13 mouse cellular contexts compared by ENCODE assay signal in the genomic region with DNA sequence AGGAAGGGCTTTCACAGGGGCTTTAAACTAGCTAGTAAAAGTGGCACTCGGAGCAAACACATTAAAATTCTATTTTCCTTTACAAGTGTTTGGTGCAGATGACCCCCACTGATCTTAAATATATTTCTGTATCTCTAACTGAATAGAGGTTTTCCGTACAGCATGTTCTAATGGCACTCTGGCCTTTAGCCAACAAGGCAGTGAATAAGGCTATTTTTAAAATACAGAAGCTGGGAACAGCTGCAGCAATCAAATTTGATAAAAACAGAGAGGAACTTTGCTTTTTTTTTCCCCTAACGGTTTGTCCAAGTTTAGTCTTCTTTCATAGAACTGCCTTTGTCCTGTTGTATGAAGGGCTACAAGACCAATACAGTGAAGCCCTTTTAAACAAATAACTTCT.
DNase-seq lines count a peak whose midpoint lies in the region; ATAC-seq and TF ChIP-seq lines count a peak whose summit lies in the region.
"Had no signal": no experiment of that assay in that cellular context is flagged by ENCODE, and none has a peak within 500 bp of the region (broad histone marks: within the 10 kb centered on the region; RNA-seq: fewer than 3 reads in every experiment).

No protein-coding gene starts in this region.

- no peak for ATAC-seq in kidney, postnatal 0 days (replicated peaks; ENCODE audit: low FRiP score, low read depth)
- no peak for ATAC-seq in kidney, embryonic 15.5 days (replicated peaks; ENCODE audit: low FRiP score)
- peak; percentile 56 to 74; a peak in 3 of 4 replicates for ATAC-seq in hematopoietic stem cell, adult 5-6 weeks (replicated peaks in 1 of 2; ENCODE audit: insufficient read depth in 1 of 2, low FRiP score in 2 of 2, low TSS enrichment in 1 of 2, low read depth in 1 of 2, poor library complexity in 2 of 2, severe bottlenecking in 2 of 2)

- no peak overlapping the region for H3K4me3 ChIP-seq in kidney, postnatal 0 days (replicated peaks; ENCODE audit: low read depth, low read length)
- no peak overlapping the region for H3K4me3 ChIP-seq in kidney, embryonic 15.5 days (replicated peaks)
- H3K4me3 ChIP-seq: hindbrain, embryonic 15.5 days; lung, embryonic 15.5 days had no signal

- no peak for TF ChIP-seq CTCF in kidney, postnatal 0 days (IDR thresholded peaks at IDR 0.05; ENCODE audit: low read depth)

- H3K9ac ChIP-seq in kidney, postnatal 0 days (ENCODE audit: low read depth, low read length), result no peak overlapping the region
- H3K9ac ChIP-seq in kidney, embryonic 15.5 days, result no peak overlapping the region
- H3K9ac ChIP-seq: hindbrain, embryonic 15.5 days; lung, embryonic 15.5 days had no signal

- no peaks in the 10 kb centered on the region for H3K4me1 ChIP-seq in kidney, postnatal 0 days (replicated peaks; ENCODE audit: insufficient read depth, low read length)
- no peaks in the 10 kb centered on the region for H3K4me1 ChIP-seq in kidney, embryonic 15.5 days
- H3K4me1 ChIP-seq: lung, embryonic 15.5 days had no signal

- H3K27me3 ChIP-seq in kidney, postnatal 0 days (ENCODE audit: insufficient read depth, low read length), result no peaks in the 10 kb centered on the region
- H3K27me3 ChIP-seq in kidney, embryonic 15.5 days, result no peaks in the 10 kb centered on the region
- H3K27me3 ChIP-seq: hindbrain, embryonic 15.5 days; lung, embryonic 15.5 days had no signal

- H3K9me3 ChIP-seq in kidney, postnatal 0 days (replicated peaks; ENCODE audit: low read length), result no peaks in the 10 kb centered on the region
- H3K9me3 ChIP-seq in kidney, embryonic 15.5 days (replicated peaks), result no peaks in the 10 kb centered on the region
- H3K9me3 ChIP-seq: hindbrain, embryonic 15.5 days; lung, embryonic 15.5 days had no signal

- DNase-seq in cerebellum, adult 9-10 months, result peak; percentile 51
- no peak for DNase-seq in cerebellum, postnatal 4 days (ENCODE audit: low spot score in 2 of 2)
- DNase-seq in kidney, postnatal 0 days (ENCODE audit: low spot score), result peak; percentile 44
- peak; percentile 25 for DNase-seq in MN1 (ENCODE audit: low spot score)
- no peak for DNase-seq in thymus, postnatal 14 days
- no peak for DNase-seq in spleen, adult 18-20 months
- DNase-seq: adrenal gland, adult 8-10 months; cerebellum, adult 8-10 months; thymus, adult 18-20 months had no signal

- no peaks in the 10 kb centered on the region for H3K36me3 ChIP-seq in kidney, postnatal 0 days (ENCODE audit: insufficient read depth, low read length)
- no peaks in the 10 kb centered on the region for H3K36me3 ChIP-seq in kidney, embryonic 15.5 days
- H3K36me3 ChIP-seq: hindbrain, embryonic 15.5 days; lung, embryonic 15.5 days had no signal

- H3K27ac ChIP-seq in kidney, postnatal 0 days, result no peak overlapping the region
- no peak overlapping the region for H3K27ac ChIP-seq in kidney, embryonic 15.5 days
- H3K27ac ChIP-seq: hindbrain, embryonic 15.5 days; lung, embryonic 15.5 days had no signal

- 39% methylated on average over 3 of the region's 3 CpGs for WGBS in kidney, postnatal 0 days
- 41% methylated on average over 3 of the region's 3 CpGs for WGBS in kidney, embryonic 15.5 days

- H3K4me2 ChIP-seq in kidney, postnatal 0 days (ENCODE audit: low read length), result no peak overlapping the region
- no peak overlapping the region for H3K4me2 ChIP-seq in kidney, embryonic 15.5 days
- H3K4me2 ChIP-seq: hindbrain, embryonic 15.5 days; lung, embryonic 15.5 days had no signal

Comparison
In these comparisons a context has a peak if more than half of its experiments do, and no peak if none do; other contexts are left out.
1. DNase-seq: peak in cerebellum, adult 9-10 months (single experiment), kidney, postnatal 0 days (single experiment) and MN1 (single experiment); none in cerebellum, postnatal 4 days (0 of 2), thymus, postnatal 14 days (single experiment) and spleen, adult 18-20 months (0 of 2).
2. ATAC-seq: peak in hematopoietic stem cell, adult 5-6 weeks (2 of 2); none in kidney, postnatal 0 days (single experiment) and kidney, embryonic 15.5 days (single experiment).